Mouse (Mus musculus) limb, embryonic 13.5 days (tissue): ENCODE measurements around the gene Eif3d. TPM values are rescaled to one million over a fixed set of nuclear protein-coding genes. Genes with fewer than 3 reads are reported as not detected.

Experiments
- ATAC-seq: fragments of 200-750 bp; cut with Nextera tagmentation; 2 replicates; pipeline ENCODE4 v1.8.0; 2017; ENCODE audit warnings: low read depth, moderate number of reproducible peaks, moderate TSS enrichment; ENCODE audit not compliant: low FRiP score
- H3K27ac ChIP-seq: fragments of 300-500 bp; sonication (generic); 2 replicates; pipeline ENCODE4 v1.5.1; 2015; ENCODE audit warnings: inconsistent platforms, mild to moderate bottlenecking, moderate library complexity
- H3K27me3 ChIP-seq: fragments of 300-500 bp; sonication (generic); 2 replicates; pipeline ENCODE4 v1.6.1; 2015; ENCODE audit warnings: mild to moderate bottlenecking, inconsistent platforms
- H3K36me3 ChIP-seq: fragments of 300-500 bp; sonication (generic); 2 replicates; pipeline ENCODE4 v1.6.1; 2015; ENCODE audit warnings: inconsistent platforms, mild to moderate bottlenecking, moderate library complexity
- H3K4me1 ChIP-seq: fragments of 300-500 bp; sonication (generic); 2 replicates; pipeline ENCODE4 v1.6.1; 2015; ENCODE audit warnings: inconsistent platforms
- H3K4me2 ChIP-seq: fragments of 300-500 bp; sonication (generic); replicated peaks from 2 replicates; pipeline ENCODE4 v1.6.1; 2015; ENCODE audit warnings: inconsistent platforms, mild to moderate bottlenecking, moderate library complexity
- H3K4me3 ChIP-seq: fragments of 300-500 bp; sonication (generic); 2 replicates; pipeline ENCODE4 v1.5.1; 2015; ENCODE audit warnings: moderate library complexity, mild to moderate bottlenecking, inconsistent platforms
- H3K9ac ChIP-seq: fragments of 300-500 bp; sonication (generic); 2 replicates; pipeline ENCODE4 v1.6.1; 2015; ENCODE audit warnings: mild to moderate bottlenecking, inconsistent platforms
- H3K9me3 ChIP-seq: fragments of 300-500 bp; sonication (generic); 2 replicates; pipeline ENCODE4 v1.6.1; 2016; ENCODE audit warnings: inconsistent platforms
- WGBS: fragments of 180-500 bp; shearing (Covaris S2); methylation state at CpG from one replicate; pipeline ENCODE4 v1.1.7; 2015; 5-methylcytosine and 5-hydroxymethylcytosine counted together
- polyA plus RNA-seq: library from polyadenylated mRNA; unstranded; fragments of >200 nt; fragmentation: Nextera tagmentation; extraction: Ambion mirVana; gene quantifications from 2 replicates; pipeline ENCODE4 v1.2.1, GENCODE M21; 2015

Eif3d gene
- polyA plus RNA-seq, 1 experiment from 2014 or later = 211 TPM

GRCm38 (mm10) chr15:77926921-77927320 lies 43.7 kb downstream of the Eif3d start:
- Histone ChIP-seq H3K4me3 (no peak overlapping the region), H3K27me3 (no peaks in the 10 kb centered on the region), H3K27ac (no peak overlapping the region), H3K9me3 (no peaks in the 10 kb centered on the region), H3K36me3 (peaks cover 52% of the 10 kb centered on the region), H3K4me1 (peaks cover 18% of the 10 kb centered on the region), H3K4me2 (0 out of 2 replicates have a peak overlapping the region, but pooled peaks have one; percentile 0), H3K9ac (no peak overlapping the region)
- 92% methylated on average over 5 of the region's 5 CpGs for WGBS
- ATAC-seq = no peak

GRCm38 (mm10) chr15:77925195-77925594 lies 45.4 kb downstream of the Eif3d start:
- 96% methylated on average over 2 of the region's 2 CpGs for WGBS
- no peaks in the 10 kb centered on the region for H3K9me3 ChIP-seq
- H3K27me3 ChIP-seq = no peaks in the 10 kb centered on the region
- H3K4me1 ChIP-seq = peaks cover 18% of the 10 kb centered on the region
- H3K4me2 ChIP-seq = no peak overlapping the region
- H3K36me3 ChIP-seq = peaks cover 67% of the 10 kb centered on the region
- H3K4me3 ChIP-seq = no peak overlapping the region
- H3K9ac ChIP-seq = no peak overlapping the region
- no peak overlapping the region for H3K27ac ChIP-seq
- ATAC-seq = no peak

GRCm38 (mm10) chr15:77923267-77924035 lies 47.2 kb downstream of the Eif3d start:
- H3K4me3 ChIP-seq = no peak overlapping the region
- H3K4me1 ChIP-seq = peaks cover 9% of the 10 kb centered on the region
- no peaks in the 10 kb centered on the region for H3K27me3 ChIP-seq
- 73% methylated on average over 9 of the region's 9 CpGs for WGBS
- no peaks in the 10 kb centered on the region for H3K9me3 ChIP-seq
- ATAC-seq = no peak
- peaks cover 84% of the 10 kb centered on the region for H3K36me3 ChIP-seq
- H3K27ac ChIP-seq = no peak overlapping the region
- no peak overlapping the region for H3K4me2 ChIP-seq
- no peak overlapping the region for H3K9ac ChIP-seq

- ATAC-seq = no peak
- WGBS = 85% methylated on average over 9 of the region's 9 CpGs
Observed at GRCm38 (mm10) chr15:77922710-77923109, 47.9 kb downstream of the Eif3d start.

GRCm38 (mm10) chr15:77921636-77922035 lies 49.0 kb downstream of the Eif3d start:
- H3K4me2 ChIP-seq = no peak overlapping the region
- no peak overlapping the region for H3K9ac ChIP-seq
- no peaks in the 10 kb centered on the region for H3K27me3 ChIP-seq
- no peak for ATAC-seq
- peaks cover 91% of the 10 kb centered on the region for H3K36me3 ChIP-seq
- WGBS = 93% methylated on average over 6 of the region's 6 CpGs
- no peaks in the 10 kb centered on the region for H3K9me3 ChIP-seq
- H3K27ac ChIP-seq = no peak overlapping the region
- no peaks in the 10 kb centered on the region for H3K4me1 ChIP-seq
- H3K4me3 ChIP-seq = no peak overlapping the region

More at GRCm38 (mm10) chr15:77922710-77923109, 47.9 kb downstream of the Eif3d start:
- Histone ChIP-seq H3K27me3 (no peaks in the 10 kb centered on the region), H3K4me1 (peaks cover 5% of the 10 kb centered on the region), H3K9me3 (no peaks in the 10 kb centered on the region), H3K9ac (no peak overlapping the region), H3K4me3 (no peak overlapping the region), H3K36me3 (peaks cover 91% of the 10 kb centered on the region), H3K27ac (no peak overlapping the region), H3K4me2 (no peak overlapping the region)

- no peak for ATAC-seq
- Histone ChIP-seq H3K27me3 (no peaks in the 10 kb centered on the region), H3K9me3 (no peaks in the 10 kb centered on the region), H3K36me3 (peaks cover 91% of the 10 kb centered on the region), H3K4me2 (no peak overlapping the region), H3K4me3 (no peak overlapping the region), H3K27ac (no peak overlapping the region), H3K9ac (no peak overlapping the region; the same call in 1 of the 2 replicates), H3K4me1 (no peaks in the 10 kb centered on the region)
- 75% methylated on average over 10 of the region's 10 CpGs for WGBS
Observed at GRCm38 (mm10) chr15:77920511-77921462, 49.8 kb downstream of the Eif3d start.

- Histone ChIP-seq H3K27me3 (no peaks in the 10 kb centered on the region), H3K27ac (no peak overlapping the region), H3K4me1 (no peaks in the 10 kb centered on the region), H3K9me3 (no peaks in the 10 kb centered on the region), H3K4me3 (no peak overlapping the region), H3K36me3 (peaks cover 94% of the 10 kb centered on the region), H3K4me2 (no peak overlapping the region), H3K9ac (no peak overlapping the region)
- no peak for ATAC-seq
- WGBS = 95% methylated on average over 12 of the region's 12 CpGs
Observed at GRCm38 (mm10) chr15:77919441-77919840, 51.2 kb downstream of the Eif3d start.

GRCm38 (mm10) chr15:77916851-77917544 lies 53.6 kb downstream of the Eif3d start:
- H3K36me3 ChIP-seq = peaks cover 77% of the 10 kb centered on the region
- no peak overlapping the region for H3K4me3 ChIP-seq
- no peak overlapping the region for H3K9ac ChIP-seq
- no peak overlapping the region for H3K27ac ChIP-seq
- no peaks in the 10 kb centered on the region for H3K4me1 ChIP-seq
- no peaks in the 10 kb centered on the region for H3K9me3 ChIP-seq
- H3K4me2 ChIP-seq = no peak overlapping the region
- 38% methylated on average over 8 of the region's 8 CpGs for WGBS
- H3K27me3 ChIP-seq = no peaks in the 10 kb centered on the region
- peak; percentile 13; the same call in 1 of the 2 replicates for ATAC-seq

- Histone ChIP-seq H3K4me1 (no peaks in the 10 kb centered on the region; the same call in 1 of the 2 replicates), H3K9ac (no peak overlapping the region), H3K36me3 (peaks cover 62% of the 10 kb centered on the region), H3K27me3 (no peaks in the 10 kb centered on the region), H3K4me3 (no peak overlapping the region), H3K27ac (no peak overlapping the region), H3K9me3 (no peaks in the 10 kb centered on the region), H3K4me2 (no peak overlapping the region)
- 94% methylated on average over 4 of the region's 4 CpGs for WGBS
- no peak for ATAC-seq
Observed at GRCm38 (mm10) chr15:77915287-77915686, 55.3 kb downstream of the Eif3d start.

GRCm38 (mm10) chr15:77914507-77914906 lies 56.1 kb downstream of the Eif3d start:
- H3K9me3 ChIP-seq = no peaks in the 10 kb centered on the region
- H3K4me1 ChIP-seq = no peaks in the 10 kb centered on the region; the same call in 1 of the 2 replicates
- no peaks in the 10 kb centered on the region for H3K27me3 ChIP-seq
- H3K9ac ChIP-seq = no peak overlapping the region
- ATAC-seq = no peak
- H3K27ac ChIP-seq = no peak overlapping the region
- peaks cover 54% of the 10 kb centered on the region for H3K36me3 ChIP-seq
- H3K4me2 ChIP-seq = no peak overlapping the region
- 92% methylated on average over 3 of the region's 3 CpGs for WGBS
- H3K4me3 ChIP-seq = no peak overlapping the region

GRCm38 (mm10) chr15:77913054-77913453 lies 57.6 kb downstream of the Eif3d start:
- no peak for ATAC-seq
- H3K4me3 ChIP-seq = no peak overlapping the region
- H3K27me3 ChIP-seq = no peaks in the 10 kb centered on the region
- H3K36me3 ChIP-seq = peaks cover 40% of the 10 kb centered on the region
- no peak overlapping the region for H3K27ac ChIP-seq
- no peak overlapping the region for H3K4me2 ChIP-seq
- no peak overlapping the region for H3K9ac ChIP-seq
- WGBS = 81% methylated on average over 8 of the region's 8 CpGs
- H3K9me3 ChIP-seq = no peaks in the 10 kb centered on the region
- peaks cover 7% of the 10 kb centered on the region for H3K4me1 ChIP-seq
